Mouse (Mus musculus): ENCODE data around the gene Pdzrn3. TPM values are rescaled to one million over a fixed set of nuclear protein-coding genes. Genes with fewer than 3 reads are reported as not detected.
A peak's percentile ranks its signal among the peaks of the same experiment; 100 is the strongest.

Gene Pdzrn3
- total RNA-seq, 1 experiment from 2014 or later, result 14.9 TPM

GRCm38 (mm10) chr6:101289428-101289827, 88.3 kb downstream of the Pdzrn3 start:
- DNase-seq, result no peak

DNA sequence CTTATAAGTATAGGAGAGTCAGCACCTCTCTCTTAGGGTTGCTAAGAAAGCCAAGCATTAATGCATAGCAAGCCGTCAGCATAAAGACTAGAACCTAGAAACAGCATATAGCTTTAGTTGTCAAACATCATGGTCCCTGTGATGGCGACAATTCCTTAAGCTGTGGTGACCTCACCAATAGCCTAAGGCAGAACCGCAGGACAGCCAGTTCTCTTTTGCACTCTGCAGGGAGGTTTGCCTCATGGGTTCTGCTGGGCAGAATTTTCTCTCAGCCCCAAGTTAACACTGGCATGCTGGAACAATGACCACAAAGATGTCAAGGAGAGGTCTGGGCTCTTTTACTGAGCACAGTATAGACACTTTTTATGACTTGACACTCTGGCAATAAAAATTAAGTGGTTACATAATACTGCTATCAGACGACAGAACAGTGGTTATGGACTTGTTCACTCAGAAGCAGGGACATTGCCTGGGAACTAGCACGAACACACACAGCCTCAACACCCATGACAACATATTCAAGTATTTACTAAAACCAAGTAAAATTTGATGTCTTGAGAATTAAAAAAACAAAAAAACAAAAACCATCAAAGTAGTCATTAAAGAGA, 90.0 kb downstream of the Pdzrn3 start:
- DNase-seq, result no peak

- no peak for DNase-seq
Observed at GRCm38 (mm10) chr6:101287077-101287476, 90.6 kb downstream of the Pdzrn3 start.

GRCm38 (mm10) chr6:101284368-101284955, 93.2 kb downstream of the Pdzrn3 start:
- DNase-seq, result no peak

DNA sequence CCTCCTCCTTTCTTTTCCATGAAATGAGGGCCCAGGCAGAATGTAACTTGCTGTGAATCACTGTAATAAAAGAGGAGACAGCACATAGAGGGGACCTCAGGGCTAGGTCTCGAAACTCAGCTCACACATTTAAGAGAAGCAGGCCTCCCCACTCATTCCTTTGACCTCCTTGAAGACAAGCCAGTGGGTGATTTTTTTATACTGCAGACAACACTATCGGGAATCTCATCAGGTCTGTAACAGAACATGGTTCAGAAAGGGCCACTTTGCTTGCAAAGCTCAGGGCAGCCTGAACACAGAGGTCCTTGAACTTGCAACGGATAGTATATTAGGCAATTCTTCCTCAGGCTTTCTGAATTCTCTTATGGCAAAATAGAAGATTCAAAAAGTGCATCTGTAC, 93.8 kb downstream of the Pdzrn3 start:
- DNase-seq, result no peak

- DNase-seq, result no peak
Observed at GRCm38 (mm10) chr6:101281644-101282043, 96.1 kb downstream of the Pdzrn3 start.

- DNase-seq, result no peak
Observed at GRCm38 (mm10) chr6:101280811-101281218, 96.9 kb downstream of the Pdzrn3 start.

DNA sequence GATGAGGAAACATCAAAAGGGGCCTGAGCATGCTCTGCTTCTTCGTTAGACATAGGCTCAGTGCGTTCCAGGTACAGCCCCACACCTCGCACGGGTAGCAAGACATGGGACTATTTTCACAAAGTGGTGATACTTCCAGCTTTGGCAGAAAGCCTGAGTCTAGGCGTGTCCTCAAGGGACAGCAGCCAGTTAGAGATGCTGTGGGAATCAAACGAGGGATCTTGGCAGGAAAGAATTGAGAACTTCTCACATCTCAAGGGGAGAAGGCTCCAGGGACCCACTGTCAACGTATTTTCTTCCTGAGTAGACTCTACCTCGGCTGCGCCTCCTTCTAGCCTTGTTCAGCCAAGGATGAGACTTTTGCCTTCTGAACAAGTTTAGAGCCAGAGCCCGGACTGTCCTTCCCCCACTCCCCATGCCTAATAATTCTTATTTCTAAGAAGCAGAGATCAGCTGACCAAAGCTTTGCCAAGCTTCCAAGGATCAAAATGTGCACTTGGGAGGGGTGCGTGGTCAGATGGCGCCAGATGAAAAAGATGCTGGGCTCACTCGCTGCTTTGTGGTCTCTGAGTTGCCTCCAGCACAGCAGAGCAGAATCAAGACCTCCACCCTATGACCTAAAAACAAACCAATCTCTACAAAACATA, 99.3 kb downstream of the Pdzrn3 start:
- DNase-seq, result no peak

GRCm38 (mm10) chr6:101276261-101276660, 101.4 kb downstream of the Pdzrn3 start:
- no peak for DNase-seq

- DNase-seq, result no peak
Observed at GRCm38 (mm10) chr6:101275806-101276205, 101.9 kb downstream of the Pdzrn3 start.

DNA sequence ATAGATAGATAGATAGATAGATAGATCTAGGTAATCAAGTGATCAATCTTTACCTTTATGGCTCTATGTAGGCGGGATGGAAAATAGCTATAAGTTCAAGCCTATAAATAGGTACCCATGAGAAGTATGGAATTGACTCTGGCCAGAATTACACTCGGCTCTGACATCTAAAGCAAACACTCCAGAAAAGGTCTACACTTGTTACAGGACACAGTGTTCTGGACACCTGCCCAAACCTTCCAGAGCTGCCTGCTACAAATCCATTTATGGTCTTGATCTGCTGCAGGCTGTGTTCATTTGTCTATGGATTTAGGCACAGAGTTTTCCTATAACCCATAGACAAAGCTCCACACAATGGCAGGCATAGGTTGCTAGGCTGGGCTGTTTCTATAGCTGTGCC, 102.9 kb downstream of the Pdzrn3 start:
- DNase-seq, result no peak

DNA sequence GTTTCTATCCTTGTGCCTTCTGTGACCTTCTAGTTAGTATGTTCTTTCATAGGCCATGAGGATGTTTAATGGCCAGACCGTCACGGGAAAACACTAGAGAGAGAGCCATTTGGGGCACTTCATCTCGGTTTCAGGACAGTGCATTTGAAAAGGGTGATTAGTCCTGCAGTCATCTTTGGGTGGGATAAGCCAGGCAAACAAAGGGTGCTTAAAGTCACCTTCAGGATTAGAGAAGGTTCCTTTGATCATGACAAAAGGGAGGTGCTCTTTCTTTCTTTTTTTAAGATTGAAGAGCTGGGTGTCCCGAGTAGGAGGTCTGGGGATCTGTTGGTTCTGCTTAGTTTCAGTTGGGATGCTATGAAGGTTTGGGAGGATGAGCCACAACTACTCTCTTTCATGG, 105.4 kb downstream of the Pdzrn3 start:
- DNase-seq, result no peak

DNA sequence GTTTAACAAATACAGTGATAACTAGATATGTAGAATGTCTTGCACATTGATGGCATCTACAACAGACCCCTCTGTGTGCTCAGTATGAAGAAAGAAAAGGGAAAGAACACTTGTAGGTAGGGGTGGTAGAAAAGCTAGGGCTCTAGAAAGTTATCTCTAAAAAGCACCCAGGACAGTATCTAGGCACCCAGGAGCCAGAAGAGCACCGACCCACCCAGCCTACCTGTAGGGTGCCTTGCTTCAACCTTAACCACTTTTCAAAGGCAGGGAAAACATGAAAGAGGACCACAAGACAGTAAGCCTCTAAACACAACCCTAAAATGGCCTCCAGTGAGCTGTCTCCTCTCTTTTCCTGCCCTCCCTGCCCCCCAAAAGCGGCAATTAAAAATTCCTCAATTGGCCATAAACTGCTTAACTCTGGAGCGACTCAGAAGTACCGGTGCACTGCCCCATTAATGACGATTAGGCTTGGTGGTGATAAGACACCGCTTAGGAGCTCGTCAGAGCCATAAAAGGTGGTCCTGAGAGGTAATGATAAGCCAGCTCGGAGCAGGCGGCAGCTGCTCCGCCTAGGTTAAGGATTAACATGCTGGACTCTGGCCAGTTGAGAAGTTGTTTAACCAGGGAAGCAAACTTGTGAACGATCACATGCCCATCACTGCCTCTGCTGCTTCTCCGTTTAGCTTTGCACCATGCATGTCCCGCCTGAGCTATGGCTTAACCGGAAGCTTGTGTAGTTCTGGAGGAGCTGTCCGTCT, 106.1 kb downstream of the Pdzrn3 start:
- no peak for DNase-seq

GRCm38 (mm10) chr6:101270095-101270826, 107.4 kb downstream of the Pdzrn3 start:
- no peak for DNase-seq

DNA sequence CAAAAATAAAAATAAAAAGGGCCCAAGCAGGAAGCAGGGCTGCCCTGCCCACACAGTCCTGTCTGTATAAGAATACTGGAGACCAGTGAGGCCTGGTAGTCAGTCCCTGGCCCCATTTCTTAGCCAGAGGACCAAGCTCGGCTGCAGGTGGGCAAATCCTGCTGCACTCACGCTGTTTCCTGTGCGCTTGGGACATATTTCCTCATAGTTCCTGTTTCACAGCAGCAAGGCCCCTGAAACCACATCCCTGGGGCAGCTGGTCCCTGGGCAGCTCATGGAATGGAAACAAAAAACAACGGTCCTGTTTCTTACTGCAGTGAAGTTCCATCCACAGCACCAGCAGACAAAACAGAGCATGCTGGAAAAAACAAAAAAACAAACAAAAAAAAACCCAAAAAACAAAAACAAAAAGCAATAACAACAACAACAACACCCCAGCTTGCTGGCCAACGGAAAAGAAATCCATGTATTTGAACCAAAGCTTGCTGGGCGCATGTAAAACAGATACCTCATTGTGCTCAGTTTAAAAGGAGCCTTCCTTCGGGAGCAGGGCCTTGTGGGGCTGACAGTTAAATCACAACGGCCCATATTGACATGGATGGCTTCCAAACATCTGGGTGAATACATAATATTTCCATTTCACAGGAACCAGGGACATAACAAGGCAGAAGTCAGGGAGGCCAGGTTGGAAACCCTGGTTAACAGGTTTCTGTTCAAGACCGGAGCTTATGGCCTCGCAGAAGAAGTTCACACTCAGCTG, 108.2 kb downstream of the Pdzrn3 start:
- DNase-seq, result no peak

GRCm38 (mm10) chr6:101268266-101268665, 109.4 kb downstream of the Pdzrn3 start:
- no peak for DNase-seq

DNA sequence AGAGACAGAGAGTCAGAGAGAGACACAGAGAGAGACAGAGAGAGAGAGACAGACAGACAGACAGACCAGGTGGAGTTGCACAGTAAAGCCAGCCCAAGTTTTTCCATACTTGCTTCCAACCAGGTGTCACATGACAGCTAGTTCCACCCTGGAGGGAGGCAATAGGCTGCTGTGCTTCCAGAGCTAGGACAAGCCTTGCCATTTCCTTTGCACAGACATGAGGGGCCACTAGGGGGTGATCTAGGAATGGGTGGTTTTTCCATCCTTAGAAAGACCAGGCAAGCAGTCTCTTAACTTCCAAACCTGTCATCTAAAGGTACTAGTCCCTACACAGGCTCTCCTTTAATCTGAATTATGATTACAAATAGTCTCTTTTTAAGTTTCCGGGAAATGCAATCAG, 110.9 kb downstream of the Pdzrn3 start:
- DNase-seq, result peak; percentile 86

DNA sequence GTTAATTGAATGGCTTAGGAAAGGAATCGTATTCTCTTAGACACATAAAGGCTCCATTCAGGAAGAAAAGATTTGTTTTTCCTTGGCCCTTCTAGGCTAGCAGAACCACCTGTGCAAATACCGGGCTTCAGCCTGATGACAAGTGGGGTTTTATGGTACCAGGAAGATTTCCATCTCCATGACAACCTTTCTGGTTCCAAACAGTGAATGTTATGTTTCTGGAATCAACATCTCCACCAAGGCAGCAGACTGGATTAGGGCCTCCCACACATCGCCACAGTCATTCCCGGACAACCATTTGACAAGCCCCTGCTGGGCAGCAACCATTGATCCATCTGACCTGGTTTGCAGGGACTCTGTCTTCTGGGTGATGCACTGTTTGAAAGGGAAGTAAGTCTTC, 114.2 kb downstream of the Pdzrn3 start:
- no peak for DNase-seq

GRCm38 (mm10) chr6:101261513-101261912, 116.2 kb downstream of the Pdzrn3 start:
- peak; percentile 62 for DNase-seq

GRCm38 (mm10) chr6:101259411-101259810, 118.3 kb downstream of the Pdzrn3 start:
- no peak for DNase-seq

DNA sequence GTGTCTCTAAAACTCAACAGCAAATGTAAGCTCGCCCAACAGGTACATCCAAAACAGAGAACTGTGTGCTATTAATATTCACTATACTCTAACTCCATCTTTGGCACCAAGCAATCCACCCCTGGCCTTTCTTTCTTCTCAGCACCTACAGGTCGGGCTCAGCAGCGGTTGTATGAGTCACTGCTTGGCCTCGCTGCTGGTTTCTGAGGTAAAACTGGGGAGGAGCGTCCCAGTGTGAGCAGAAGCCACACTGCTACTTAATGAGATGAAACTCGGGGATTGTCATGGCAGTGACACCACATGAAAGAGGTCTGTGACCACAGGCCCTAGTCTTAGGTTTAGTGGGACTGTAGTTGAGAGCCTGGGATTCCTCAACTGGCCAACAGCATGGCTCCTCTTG, 120.3 kb downstream of the Pdzrn3 start:
- DNase-seq, result peak; percentile 38

GRCm38 (mm10) chr6:101254652-101255051, 123.0 kb downstream of the Pdzrn3 start:
- no peak for DNase-seq

Measured in adrenal gland, postnatal 14 days (tissue).